Mouse (Mus musculus) testis, postnatal 10 days (tissue): ENCODE measurements around the gene Zfp82.
"Not testable (repeated sequence)": the region's sequence is repeated elsewhere in the genome, so short reads cannot be mapped to it uniquely, and the experiment has no call there.

Source experiments
- DNase-seq: peaks from one replicate; pipeline ENCODE4 v3.0.0; 2021; ENCODE audit warnings: low spot score

Gene Zfp82

GRCm38 (mm10) chr7:30072146-30073028 lies at the start of gene Zfp82:
Gene Zfp82, minus strand, starts transcription at chr7:30072900.
- peak; percentile 81 for DNase-seq

- DNase-seq: no peak
Observed at GRCm38 (mm10) chr7:30122188-30122530, 49.5 kb upstream of the Zfp82 start.

- peak; percentile 92 for DNase-seq
Observed at GRCm38 (mm10) chr7:30121308-30122187, 48.8 kb upstream of the Zfp82 start, which contains the start of gene Zfp382. Gene Zfp382, plus strand, starts transcription at chr7:30121942.

GRCm38 (mm10) chr7:30117935-30118334 lies 45.2 kb upstream of the Zfp82 start:
- not testable (repeated sequence) for DNase-seq

- DNase-seq: no peak
Observed at GRCm38 (mm10) chr7:30116076-30116475, 43.4 kb upstream of the Zfp82 start.

- DNase-seq: no peak
Observed at GRCm38 (mm10) chr7:30099297-30099696, 26.6 kb upstream of the Zfp82 start.

GRCm38 (mm10) chr7:30095551-30096125 lies 22.9 kb upstream of the Zfp82 start:
- no peak for DNase-seq

- DNase-seq: peak; percentile 91
Observed at GRCm38 (mm10) chr7:30094646-30095429, 22.1 kb upstream of the Zfp82 start, which contains the start of gene Zfp260. Gene Zfp260, plus strand, starts transcription at chr7:30094777.

- no peak for DNase-seq
Observed at GRCm38 (mm10) chr7:30093918-30094415, 21.3 kb upstream of the Zfp82 start.

- no peak for DNase-seq
Observed at GRCm38 (mm10) chr7:30092666-30093065, 20.0 kb upstream of the Zfp82 start.

GRCm38 (mm10) chr7:30090970-30091585 lies 18.4 kb upstream of the Zfp82 start:
- DNase-seq: no peak

GRCm38 (mm10) chr7:30090092-30090969 lies 17.6 kb upstream of the Zfp82 start, which contains the start of the genes Gm26920 and Zfp566:
Gene Gm26920, minus strand, starts transcription at chr7:30090410.
Gene Zfp566, minus strand, starts transcription at chr7:30090527.
- peak; percentile 96 for DNase-seq

- no peak for DNase-seq
Observed at GRCm38 (mm10) chr7:30089405-30089804, 16.7 kb upstream of the Zfp82 start.

GRCm38 (mm10) chr7:30086524-30086923 lies 13.8 kb upstream of the Zfp82 start:
- DNase-seq: no peak

- DNase-seq: no peak
Observed at GRCm38 (mm10) chr7:30064622-30065021, 8.1 kb downstream of the Zfp82 start.

GRCm38 (mm10) chr7:30062478-30062877 lies 10.2 kb downstream of the Zfp82 start:
- no peak for DNase-seq

- DNase-seq: no peak
Observed at GRCm38 (mm10) chr7:30060341-30060740, 12.4 kb downstream of the Zfp82 start.

- DNase-seq: no peak
Observed at GRCm38 (mm10) chr7:30053591-30053990, 19.1 kb downstream of the Zfp82 start.

GRCm38 (mm10) chr7:30050882-30051548 lies 21.7 kb downstream of the Zfp82 start, which contains the start of gene Zfp14:
Gene Zfp14, minus strand, starts transcription at chr7:30051380.
- DNase-seq: peak; percentile 91
